8 mouse cellular contexts compared by ENCODE assay signal in the genomic region with DNA sequence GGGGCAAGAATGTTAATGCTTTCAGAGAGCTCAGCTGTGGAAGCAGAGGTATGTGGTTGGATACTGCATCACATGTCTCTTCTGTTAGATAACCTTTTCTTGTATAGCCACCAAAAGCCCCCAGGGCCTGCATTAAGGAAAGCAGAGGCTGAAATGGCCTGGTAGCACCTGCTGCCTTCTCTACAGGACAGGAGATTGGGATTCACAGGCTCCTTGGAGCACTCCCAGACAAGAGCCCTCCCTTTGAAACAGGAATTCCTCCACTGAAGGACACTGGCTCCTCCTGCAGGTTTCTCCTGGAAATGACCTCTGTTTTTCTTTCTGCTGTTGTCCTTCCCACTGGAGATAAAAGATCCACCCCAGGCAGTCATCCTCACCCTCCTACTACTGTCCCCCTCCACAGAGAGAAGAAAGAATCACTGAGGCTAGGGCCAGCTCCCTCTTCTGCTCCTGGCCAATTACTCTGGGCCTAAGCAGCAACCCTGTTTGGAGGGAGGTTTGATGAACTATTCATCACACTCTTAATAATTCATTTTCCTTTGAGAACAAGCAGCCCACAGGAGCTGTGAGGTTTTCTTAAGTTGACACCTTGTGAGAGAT.
DNase-seq lines count a peak whose midpoint lies in the region; ATAC-seq and TF ChIP-seq lines count a peak whose summit lies in the region.

No protein-coding gene starts in this region.

- no peaks in the 10 kb centered on the region for H3K4me1 ChIP-seq in kidney, embryonic 15.5 days
- no peaks in the 10 kb centered on the region for H3K4me1 ChIP-seq in midbrain, embryonic 15.5 days

- no peak overlapping the region for H3K4me3 ChIP-seq in kidney, embryonic 15.5 days (replicated peaks)
- no peak overlapping the region for H3K4me3 ChIP-seq in layer of hippocampus, adult 2 months
- H3K4me3 ChIP-seq in midbrain, embryonic 15.5 days = no peak overlapping the region

- peak; percentile 43 for TF ChIP-seq CTCF in Patski (IDR thresholded peaks at IDR 0.05)
- TF ChIP-seq CTCF in layer of hippocampus, adult 2 months (conservative IDR thresholded peaks at IDR 0.05) = peak; percentile 79

- POLR2A ChIA-PET in Patski (lab: Charles Lee) = no interaction called here

- ATAC-seq in kidney, embryonic 15.5 days (replicated peaks; ENCODE audit: low FRiP score) = no peak
- no peak for ATAC-seq in Patski
- peak; percentile 87 for ATAC-seq in midbrain, embryonic 15.5 days (replicated peaks)
- no peak for ATAC-seq in megakaryocyte-erythroid progenitor cell, adult 5-6 weeks (replicated peaks; ENCODE audit: low FRiP score, low TSS enrichment, poor library complexity, severe bottlenecking)

- CTCF ChIA-PET in Patski (lab: Charles Lee) = no interaction called here

- H3K4me2 ChIP-seq in kidney, embryonic 15.5 days = no peak overlapping the region
- H3K4me2 ChIP-seq in midbrain, embryonic 15.5 days = no peak overlapping the region

- no peaks in the 10 kb centered on the region for H3K27me3 ChIP-seq in kidney, embryonic 15.5 days
- peaks cover 53% of the 10 kb centered on the region for H3K27me3 ChIP-seq in Patski
- H3K27me3 ChIP-seq in midbrain, embryonic 15.5 days (replicated peaks) = no peaks in the 10 kb centered on the region

- H3K36me3 ChIP-seq in kidney, embryonic 15.5 days = no peaks in the 10 kb centered on the region
- H3K36me3 ChIP-seq in midbrain, embryonic 15.5 days (replicated peaks) = no peaks in the 10 kb centered on the region

- H3K27ac ChIP-seq in kidney, embryonic 15.5 days = no peak overlapping the region
- no peak overlapping the region for H3K27ac ChIP-seq in layer of hippocampus, adult 2 months
- H3K27ac ChIP-seq in midbrain, embryonic 15.5 days = no peak overlapping the region

- H3K9me3 ChIP-seq in kidney, embryonic 15.5 days (replicated peaks) = no peaks in the 10 kb centered on the region
- no peaks in the 10 kb centered on the region for H3K9me3 ChIP-seq in midbrain, embryonic 15.5 days

- no peak overlapping the region for H3K9ac ChIP-seq in kidney, embryonic 15.5 days
- no peak overlapping the region for H3K9ac ChIP-seq in midbrain, embryonic 15.5 days

- in situ Hi-C loops in Patski (cut with MboI; ENCODE audit: low pct_unique_long_range_greater_than_20kb) = no loop called here

- peak; percentile 3 for DNase-seq in kidney, adult 9 months
- no peak for DNase-seq in Patski (ENCODE audit: low read depth, low spot score)
- peak; percentile 29 for DNase-seq in embryo, embryonic 9.5 days (ENCODE audit: extremely low spot score)
- peak; percentile 15 to 21 for DNase-seq in layer of hippocampus, adult 2 months (ENCODE audit: low spot score in 2 of 2)
- no peak for DNase-seq in heart, adult 8-10 months (ENCODE audit: low spot score)

Comparison
In these comparisons a context has a peak if more than half of its experiments do, and no peak if none do; other contexts are left out.
1. DNase-seq: peak in kidney, adult 9 months (single experiment), embryo, embryonic 9.5 days (single experiment) and layer of hippocampus, adult 2 months (2 of 2); none in Patski (single experiment) and heart, adult 8-10 months (single experiment).